10 mouse cellular contexts compared by ENCODE assay signal in the genomic region with DNA sequence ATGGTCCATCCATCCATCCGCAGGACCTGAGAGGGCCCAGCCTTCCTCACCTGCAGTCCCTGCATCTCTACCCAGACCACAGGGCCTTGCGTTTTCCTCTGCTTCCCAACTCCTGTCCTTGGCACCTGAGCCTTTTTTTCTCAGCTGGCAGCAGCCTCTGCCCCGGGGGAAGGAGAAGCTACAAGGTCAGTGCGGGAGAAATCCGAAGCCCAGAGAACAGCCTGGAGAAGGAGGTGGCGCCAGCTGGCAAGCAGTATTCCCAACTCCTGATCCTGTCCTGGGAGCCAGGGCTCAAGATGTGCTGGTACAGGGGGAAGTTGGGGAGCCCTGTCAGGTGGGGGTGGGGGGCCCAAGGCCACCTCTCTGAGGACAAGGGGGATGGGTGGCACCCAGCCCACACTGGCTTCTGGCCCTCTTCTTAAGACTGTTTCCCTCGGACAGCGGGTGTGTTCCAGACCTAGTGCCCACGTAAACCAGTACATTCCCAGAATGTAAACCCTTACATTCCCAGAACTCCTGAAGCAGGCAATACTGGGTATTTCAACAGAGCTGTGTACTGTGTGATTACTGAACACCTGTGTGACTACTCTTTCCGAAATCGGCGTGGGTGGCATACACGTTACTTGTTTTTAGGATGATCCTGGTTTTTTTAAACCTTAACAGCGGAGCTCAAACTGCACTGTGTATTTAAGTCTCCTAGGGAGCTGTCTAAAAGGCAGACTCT. TPM values are rescaled to one million over a fixed set of nuclear protein-coding genes. Genes with fewer than 3 reads are reported as not detected.
DNase-seq lines count a peak whose midpoint lies in the region; ATAC-seq and TF ChIP-seq lines count a peak whose summit lies in the region.
"Had no signal": no experiment of that assay in that cellular context is flagged by ENCODE, and none has a peak within 500 bp of the region (broad histone marks: within the 10 kb centered on the region; RNA-seq: fewer than 3 reads in every experiment).

No protein-coding gene starts in this region.

- ATAC-seq in kidney, postnatal 0 days (replicated peaks; ENCODE audit: low FRiP score, low read depth): no peak
- ATAC-seq in hindbrain, embryonic 13.5 days (ENCODE audit: low FRiP score): no peak
- no peak for ATAC-seq in forebrain, embryonic 11.5 days (replicated peaks; ENCODE audit: low FRiP score)

- H3K4me1 ChIP-seq in liver, adult 2 months (ENCODE audit: control insufficient read depth, insufficient read depth, low read length): peaks cover 60% of the 10 kb centered on the region
- H3K4me1 ChIP-seq in kidney, postnatal 0 days (replicated peaks; ENCODE audit: insufficient read depth, low read length): peaks cover 58% of the 10 kb centered on the region
- peaks cover 10% of the 10 kb centered on the region for H3K4me1 ChIP-seq in hindbrain, embryonic 13.5 days (replicated peaks)
- no peaks in the 10 kb centered on the region for H3K4me1 ChIP-seq in forebrain, embryonic 11.5 days (replicated peaks; ENCODE audit: control insufficient read depth, insufficient read depth, low read length)

- peak overlapping the region; percentile 82 for H3K9ac ChIP-seq in liver, adult 2 months (ENCODE audit: low read depth, low read length)
- no peak overlapping the region for H3K9ac ChIP-seq in kidney, postnatal 0 days (ENCODE audit: low read depth, low read length)
- no peak overlapping the region for H3K9ac ChIP-seq in hindbrain, embryonic 13.5 days
- H3K9ac ChIP-seq in forebrain, embryonic 11.5 days (ENCODE audit: low read length): no peak overlapping the region

- 30% methylated on average over 14 of the region's 14 CpGs for WGBS in liver, adult 2 months
- 76% methylated on average over 14 of the region's 14 CpGs for WGBS in kidney, postnatal 0 days
- 80% methylated on average over 14 of the region's 14 CpGs for WGBS in hindbrain, embryonic 13.5 days
- 84% methylated on average over 14 of the region's 14 CpGs for WGBS in forebrain, embryonic 11.5 days

- peak; percentile 72 for DNase-seq in liver, adult 2 months (ENCODE audit: extremely low read depth, low read depth, low spot score)
- DNase-seq in liver: no peak
- DNase-seq in cerebellum, adult 18-20 months: peak; percentile 67 to 71
- peak; percentile 82 for DNase-seq in gastrocnemius, postnatal 14 days
- DNase-seq in kidney, postnatal 0 days (ENCODE audit: low spot score): no peak
- DNase-seq in left cerebral cortex, adult 2 months (ENCODE audit: extremely low spot score in 1 of 2, low spot score in 2 of 2): no peak
- DNase-seq in forebrain, embryonic 11.5 days (ENCODE audit: low spot score): no peak
- DNase-seq: thymus, postnatal 25 days had no signal

- H3K36me3 ChIP-seq in liver, adult 2 months (ENCODE audit: control insufficient read depth, insufficient read depth, low read length): peaks cover 33% of the 10 kb centered on the region
- peaks cover 10% of the 10 kb centered on the region; the same call in 1 of the 2 replicates for H3K36me3 ChIP-seq in kidney, postnatal 0 days (ENCODE audit: insufficient read depth, low read length)
- H3K36me3 ChIP-seq in hindbrain, embryonic 13.5 days: no peaks in the 10 kb centered on the region
- H3K36me3 ChIP-seq in forebrain, embryonic 11.5 days (ENCODE audit: control insufficient read depth, insufficient read depth, low read length): no peaks in the 10 kb centered on the region
- H3K36me3 ChIP-seq: midbrain, embryonic 10.5 days had no signal

- no peaks in the 10 kb centered on the region for H3K9me3 ChIP-seq in kidney, postnatal 0 days (replicated peaks; ENCODE audit: low read length)
- H3K9me3 ChIP-seq in hindbrain, embryonic 13.5 days: no peaks in the 10 kb centered on the region
- no peaks in the 10 kb centered on the region for H3K9me3 ChIP-seq in forebrain, embryonic 11.5 days (ENCODE audit: control insufficient read depth, low read length)
- H3K9me3 ChIP-seq: midbrain, embryonic 10.5 days had no signal

- no peak for TF ChIP-seq CTCF in liver, adult 2 months (IDR thresholded peaks at IDR 0.05; ENCODE audit: low read depth, low read length)
- no peak for TF ChIP-seq CTCF in kidney, postnatal 0 days (IDR thresholded peaks at IDR 0.05; ENCODE audit: low read depth)
- TF ChIP-seq CTCF in left cerebral cortex, adult 2 months (IDR thresholded peaks at IDR 0.05): no peak

- H3K27ac ChIP-seq in liver, adult 2 months (replicated peaks; ENCODE audit: insufficient read depth, low read depth, low read length): peak overlapping the region; percentile 83; the same call in 1 of the 2 replicates
- H3K27ac ChIP-seq in kidney, postnatal 0 days: peak overlapping the region; percentile 89
- H3K27ac ChIP-seq in hindbrain, embryonic 13.5 days: no peak overlapping the region
- no peak overlapping the region for H3K27ac ChIP-seq in left cerebral cortex, adult 2 months
- no peak overlapping the region for H3K27ac ChIP-seq in forebrain, embryonic 11.5 days (ENCODE audit: low read depth, low read length)
- H3K27ac ChIP-seq: midbrain, embryonic 10.5 days had no signal

- TF ChIP-seq POLR2A in liver, adult 2 months (IDR thresholded peaks at IDR 0.05; ENCODE audit: extremely low read depth, insufficient read depth, low read length): no peak

- peak overlapping the region; percentile 44 for H3K4me3 ChIP-seq in liver, adult 2 months (ENCODE audit: insufficient read depth, low read depth, low read length)
- H3K4me3 ChIP-seq in kidney, postnatal 0 days (replicated peaks; ENCODE audit: low read depth, low read length): no peak overlapping the region
- H3K4me3 ChIP-seq in hindbrain, embryonic 13.5 days: no peak overlapping the region
- H3K4me3 ChIP-seq in left cerebral cortex, adult 2 months: no peak overlapping the region
- no peak overlapping the region for H3K4me3 ChIP-seq in forebrain, embryonic 11.5 days (ENCODE audit: low read depth, low read length)
- H3K4me3 ChIP-seq: midbrain, embryonic 10.5 days had no signal

- H3K4me2 ChIP-seq in kidney, postnatal 0 days (ENCODE audit: low read length): no peak overlapping the region
- no peak overlapping the region for H3K4me2 ChIP-seq in hindbrain, embryonic 13.5 days
- no peak overlapping the region for H3K4me2 ChIP-seq in forebrain, embryonic 11.5 days (ENCODE audit: low read depth, low read length, severe bottlenecking)

- intact Hi-C loops in gastrocnemius, postnatal 14 days (cut with DNase I; ENCODE audit: low total_unique reads): no loop called here
- intact Hi-C loops in left cerebral cortex, adult 2 months (cut with DNase I): no loop called here

- no peaks in the 10 kb centered on the region for H3K27me3 ChIP-seq in liver, adult 2 months (ENCODE audit: control insufficient read depth, insufficient read depth, low read length)
- H3K27me3 ChIP-seq in kidney, postnatal 0 days (ENCODE audit: insufficient read depth, low read length): no peaks in the 10 kb centered on the region
- no peaks in the 10 kb centered on the region for H3K27me3 ChIP-seq in hindbrain, embryonic 13.5 days
- H3K27me3 ChIP-seq in forebrain, embryonic 11.5 days (ENCODE audit: control insufficient read depth, insufficient read depth, low read length): no peaks in the 10 kb centered on the region

- peaks cover 65% of the 10 kb centered on the region; the same call in 1 of the 2 replicates for H3K79me2 ChIP-seq in liver, adult 2 months (ENCODE audit: control insufficient read depth, insufficient read depth, low read length)

RNA-seq across cellular contexts. Expression of gene H6pd, which starts 9.9 kb away (rescaled TPM):
- 121 and 187 TPM in 2 replicates for total RNA-seq in liver, adult 2 months (2014; rRNA removed)
- polyA plus RNA-seq in liver, adult 2 months (2012; rRNA removed): 183 and 205 TPM in 2 replicates
- 10 to 100 TPM; 48.5 to 62.8 TPM for total RNA-seq in gastrocnemius, postnatal 14 days (2021)
- 27.2 and 27.8 TPM in 2 replicates for polyA plus RNA-seq in kidney, postnatal 0 days (2015; fragmentation: Nextera tagmentation; extraction: Ambion mirVana)
- polyA plus RNA-seq in hindbrain, embryonic 13.5 days (2015; fragmentation: Nextera tagmentation; extraction: Ambion mirVana): 2.4 and 2.7 TPM in 2 replicates
- 10 to 100 TPM; 11.6 to 16.0 TPM for total RNA-seq in left cerebral cortex, adult 2 months (2021)
- polyA plus RNA-seq in forebrain, embryonic 11.5 days (2014; fragmentation: Nextera tagmentation; extraction: Ambion mirVana): 2.1 and 2.5 TPM in 2 replicates

RNA-seq across cellular contexts. Expression of gene Spsb1, which starts 44.1 kb away (rescaled TPM):
- 0.54 and 0.92 TPM in 2 replicates for total RNA-seq in liver, adult 2 months (2014; rRNA removed)
- polyA plus RNA-seq in liver, adult 2 months (2012; rRNA removed): 0.91 and 1.3 TPM in 2 replicates
- total RNA-seq in gastrocnemius, postnatal 14 days (2021): 10 to 100 TPM; 12.9 to 20.1 TPM
- polyA plus RNA-seq in kidney, postnatal 0 days (2015; fragmentation: Nextera tagmentation; extraction: Ambion mirVana): 10.7 and 11.6 TPM in 2 replicates
- 7.2 and 7.8 TPM in 2 replicates for polyA plus RNA-seq in hindbrain, embryonic 13.5 days (2015; fragmentation: Nextera tagmentation; extraction: Ambion mirVana)
- total RNA-seq in left cerebral cortex, adult 2 months (2021): 10 to 100 TPM; 15.2 to 17.5 TPM
- polyA plus RNA-seq in forebrain, embryonic 11.5 days (2014; fragmentation: Nextera tagmentation; extraction: Ambion mirVana): 7.5 and 7.8 TPM in 2 replicates

Comparison
In these comparisons a context has a peak if more than half of its experiments do, and no peak if none do; other contexts are left out.
1. DNase-seq: peak in liver, adult 2 months (single experiment), cerebellum, adult 18-20 months (2 of 2) and gastrocnemius, postnatal 14 days (single experiment); none in liver (single experiment), kidney, postnatal 0 days (single experiment), left cerebral cortex, adult 2 months (0 of 2) and forebrain, embryonic 11.5 days (single experiment).
2. H3K27ac ChIP-seq: peak in liver, adult 2 months (single experiment) and kidney, postnatal 0 days (single experiment); none in hindbrain, embryonic 13.5 days (single experiment), left cerebral cortex, adult 2 months (single experiment) and forebrain, embryonic 11.5 days (single experiment).